Mouse (Mus musculus) frontal cortex, postnatal 14 days (tissue): ENCODE measurements at regions not wholly inside any gene's neighbourhood (a gene's known extent, or its start where the extent isn't known, plus 50 kb on each side); places are given as distances from the start of the nearest gene placed in this dataset.

Source experiments
- DNase-seq, 2 experiments: peaks; one replicate each; pipeline ENCODE4 v3.0.0; 2022; ENCODE audit warnings: low spot score in 2 of 2

- no peak for DNase-seq
Observed at GRCm38 (mm10) chr13:28583617-28584016, 326.3 kb downstream of the Gm11361 start.

DNA sequence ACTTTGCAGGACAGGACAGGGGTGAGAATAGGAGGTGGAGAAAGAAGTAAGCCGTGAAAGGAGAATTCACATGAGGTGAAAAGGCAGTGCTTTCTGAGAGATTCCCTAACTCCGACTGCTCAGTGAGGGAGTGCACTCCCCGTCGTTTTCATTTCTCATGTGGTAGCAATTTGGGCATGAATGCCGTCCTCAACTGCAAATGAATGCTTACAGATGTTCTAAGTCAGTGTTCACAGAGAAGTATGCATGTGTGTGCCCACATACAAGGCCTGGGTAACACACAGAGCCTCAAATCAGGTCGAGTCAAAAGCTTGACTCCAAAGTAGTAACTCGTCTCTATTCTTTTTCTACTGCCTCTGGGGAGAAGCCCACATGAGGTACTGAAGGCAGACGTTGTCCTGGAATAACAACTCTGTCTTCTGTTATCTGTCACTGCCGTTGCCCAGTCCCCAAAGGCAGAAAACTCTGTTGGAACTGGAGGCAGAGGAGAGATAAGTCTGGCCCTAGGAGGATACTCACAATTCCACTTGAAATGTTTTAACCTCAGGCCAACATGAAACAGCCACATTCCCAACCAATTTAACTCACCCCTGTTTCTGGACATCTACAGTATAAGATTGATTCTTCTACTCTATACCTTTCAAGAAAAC, 318.0 kb downstream of the Gm11361 start:
- no peak for DNase-seq

DNA sequence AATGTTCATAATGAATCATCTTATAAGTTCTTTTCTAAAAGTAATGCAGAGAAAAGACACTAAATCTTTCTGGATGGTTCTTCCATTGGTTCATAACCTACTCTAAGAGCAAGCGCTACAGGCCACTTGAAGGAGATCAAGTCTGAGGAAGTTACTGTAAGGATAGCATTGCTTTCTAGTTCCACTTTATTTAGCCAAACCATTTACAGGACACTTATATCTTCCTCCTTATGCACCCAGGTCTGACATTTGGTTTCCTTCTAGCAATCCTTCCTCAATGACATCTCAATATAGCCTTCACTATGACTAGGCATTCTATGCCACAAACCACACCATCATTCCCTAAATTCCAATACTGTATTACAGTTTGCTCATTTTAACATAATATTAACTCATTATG, 316.0 kb downstream of the Gm11361 start:
- DNase-seq: no peak

- no peak for DNase-seq
Observed at GRCm38 (mm10) chr13:28572448-28572847, 315.1 kb downstream of the Gm11361 start.

DNA sequence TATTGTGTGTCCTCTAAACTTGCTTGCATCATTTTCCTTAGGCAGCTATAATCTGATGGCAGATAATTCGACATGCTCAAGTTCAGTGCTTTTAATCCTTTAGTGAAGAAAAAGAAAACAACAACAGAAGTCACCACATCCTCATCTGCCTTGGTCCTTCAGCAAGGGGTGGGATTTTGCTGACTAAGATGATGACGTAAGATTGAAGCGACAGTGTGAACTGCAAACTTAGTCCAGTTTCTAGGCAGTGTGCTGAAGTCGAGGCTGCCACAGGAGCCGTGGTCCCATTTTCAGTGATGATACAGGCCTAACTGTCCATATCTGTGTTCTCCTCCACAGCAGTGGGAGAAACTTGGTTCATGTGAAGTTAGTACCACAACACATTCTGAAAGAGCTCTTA, 314.4 kb downstream of the Gm11361 start:
- DNase-seq: no peak

- no peak for DNase-seq
Observed at GRCm38 (mm10) chr13:28563585-28563984, 306.3 kb downstream of the Gm11361 start.

DNA sequence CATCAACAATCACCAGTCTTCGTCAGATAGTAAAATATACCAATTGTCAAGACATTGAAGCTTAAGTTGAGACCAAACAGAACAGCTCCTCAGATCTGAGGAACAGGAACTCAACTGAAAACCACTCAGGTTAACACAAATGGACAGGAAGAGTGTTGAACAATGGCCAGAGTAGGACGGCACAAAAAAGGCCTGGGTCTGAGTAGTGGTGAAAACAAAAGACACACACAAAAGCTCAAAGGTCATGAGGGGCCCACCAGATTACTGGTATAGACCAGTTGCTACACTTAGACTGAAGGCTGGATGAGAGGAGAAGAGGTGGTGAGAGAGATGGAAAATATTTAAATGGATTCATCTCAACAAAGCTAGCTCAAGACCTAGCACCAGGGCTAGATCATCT, 302.8 kb downstream of the Gm11361 start:
- DNase-seq: no peak

DNA sequence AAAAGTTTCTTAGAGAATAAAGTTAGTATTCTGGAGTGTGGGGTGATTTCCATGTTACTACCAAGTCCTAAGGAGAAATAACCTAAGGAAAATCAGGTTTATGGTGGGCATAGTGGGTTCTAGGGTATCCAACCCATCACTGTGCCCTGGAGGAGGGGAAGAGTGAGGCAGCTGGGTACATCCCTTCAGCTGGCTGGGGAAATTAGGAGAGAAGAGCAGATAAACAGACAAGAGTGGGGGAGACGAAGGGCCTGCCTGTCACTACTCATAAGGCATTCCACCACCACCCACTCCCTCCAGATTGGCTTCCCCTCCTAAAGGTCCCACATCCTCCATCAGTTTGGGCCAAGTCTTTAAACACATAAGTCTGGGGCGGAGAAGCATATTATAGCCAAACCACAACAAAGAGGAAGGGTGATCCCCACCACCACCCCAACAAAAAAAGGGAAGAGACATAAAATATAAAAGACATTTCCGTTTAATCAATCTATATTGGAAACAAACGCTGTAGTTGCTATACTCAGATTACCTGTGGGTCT, 299.8 kb downstream of the Gm11361 start:
- no peak for DNase-seq

DNA sequence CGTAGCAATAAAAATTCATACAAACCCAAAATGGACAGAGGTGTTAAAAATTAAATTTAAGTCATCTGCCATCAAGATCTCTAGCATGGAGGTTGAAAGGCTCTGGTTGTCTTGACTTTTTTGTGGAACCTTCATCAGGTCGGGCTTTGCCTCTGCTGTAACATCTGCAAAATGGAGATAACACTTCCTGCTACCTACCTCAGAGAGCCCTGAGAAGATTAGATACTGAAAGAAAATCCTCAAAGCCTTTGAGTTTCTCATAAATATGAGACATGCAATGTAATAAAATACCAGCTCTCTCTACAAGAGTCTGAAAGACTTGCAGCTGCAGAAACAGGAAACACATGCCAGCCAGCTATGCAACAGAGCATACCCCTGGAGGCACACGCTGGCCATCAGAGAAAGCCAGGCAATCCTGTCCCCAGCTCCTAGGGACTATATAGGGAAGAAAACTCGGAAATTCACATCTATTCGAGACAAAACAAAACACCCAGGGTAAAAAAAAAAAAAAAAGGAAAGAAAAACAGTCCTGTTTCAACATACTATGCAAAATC, 299.1 kb downstream of the Gm11361 start:
- DNase-seq: no peak

DNA sequence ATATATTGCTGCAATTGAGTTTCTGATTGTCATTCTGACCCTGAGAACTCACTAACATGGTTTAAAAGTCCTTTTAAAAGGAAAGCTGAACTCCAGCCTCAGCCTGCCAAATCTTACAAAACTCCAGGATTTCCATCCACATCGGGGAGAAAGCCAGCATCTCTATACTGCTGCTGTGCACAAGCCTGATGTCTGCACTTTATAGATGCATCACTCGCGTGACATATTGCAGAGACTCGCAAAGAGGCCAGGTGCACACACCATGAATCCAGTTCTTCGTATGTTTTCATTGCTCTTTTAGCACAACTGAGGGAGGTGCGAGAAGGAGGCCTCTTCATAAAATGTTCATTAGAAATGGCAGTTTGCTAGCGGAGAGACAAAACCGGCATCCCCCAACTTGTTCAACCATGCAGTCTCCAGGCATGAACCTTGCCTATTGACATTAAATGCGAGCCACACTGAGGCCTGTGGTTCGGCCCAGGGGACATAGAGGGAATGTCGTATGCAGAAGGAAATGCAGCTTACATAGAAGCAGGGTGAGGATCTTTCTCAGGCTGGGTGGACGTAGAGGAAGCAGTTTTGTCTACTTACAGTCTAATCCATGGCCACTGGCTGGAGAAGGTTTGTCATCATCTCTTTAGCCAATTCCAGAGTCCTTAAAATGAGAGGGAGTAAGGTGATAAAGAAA, 297.0 kb downstream of the Gm11361 start:
- DNase-seq: no peak

DNA sequence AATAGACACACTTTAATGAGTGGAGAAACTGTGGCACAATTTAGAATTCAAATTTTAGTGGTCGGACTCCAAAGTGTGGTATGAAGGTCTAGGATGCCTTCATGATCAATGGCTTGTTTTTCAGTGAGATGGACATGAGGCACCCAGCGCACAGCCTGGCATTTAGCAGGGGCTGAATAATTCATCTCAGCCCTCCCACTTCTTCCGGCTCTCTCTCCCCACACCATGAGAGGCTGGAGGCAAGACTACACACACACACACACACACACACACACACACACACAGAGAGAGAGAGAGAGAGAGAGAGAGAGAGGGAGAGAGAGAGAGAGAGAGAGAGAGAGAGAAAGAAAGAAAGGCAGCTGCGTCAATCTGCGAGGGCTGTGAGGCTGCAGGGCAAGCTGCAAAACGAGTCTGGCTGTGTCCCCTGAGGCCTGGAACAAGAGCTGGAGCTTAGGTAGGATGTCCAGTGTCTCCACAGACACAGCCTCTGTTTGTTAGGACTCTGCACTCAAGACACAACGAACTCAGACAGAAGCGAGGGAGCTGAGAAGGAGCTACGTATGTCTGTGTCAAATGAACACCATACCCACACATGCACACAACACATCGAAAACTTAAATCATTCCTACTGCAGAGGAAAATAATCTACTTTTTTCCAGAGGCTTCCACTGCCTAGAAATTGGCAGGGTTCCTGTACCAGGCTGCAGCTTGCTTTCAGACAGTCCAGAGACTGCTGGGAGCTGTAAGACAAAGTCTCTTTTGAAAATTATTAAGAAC, 295.8 kb downstream of the Gm11361 start:
- peak in 1 of 2 experiments; percentile 10 for DNase-seq

DNA sequence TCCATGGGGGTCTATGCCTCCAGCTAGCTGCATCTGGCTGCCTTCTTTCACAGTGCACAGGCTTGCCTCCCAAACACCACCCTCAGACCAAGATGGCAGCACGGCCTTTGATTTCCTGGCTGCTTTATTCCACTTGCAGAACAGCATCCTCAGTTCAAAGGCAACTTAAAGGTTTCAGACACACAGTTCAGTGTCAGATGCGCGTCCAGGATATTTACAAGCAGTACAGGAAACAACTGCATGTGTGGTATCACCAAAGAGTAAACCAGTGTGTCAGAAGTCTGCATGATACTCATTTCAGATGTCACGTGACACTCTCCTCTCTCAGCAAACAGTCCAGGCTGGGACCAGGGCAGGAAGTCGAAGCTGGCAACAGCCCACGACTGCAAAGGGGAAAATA, 294.2 kb downstream of the Gm11361 start:
- DNase-seq: no peak

GRCm38 (mm10) chr13:28545797-28546196, 288.5 kb downstream of the Gm11361 start:
- DNase-seq: no peak

DNA sequence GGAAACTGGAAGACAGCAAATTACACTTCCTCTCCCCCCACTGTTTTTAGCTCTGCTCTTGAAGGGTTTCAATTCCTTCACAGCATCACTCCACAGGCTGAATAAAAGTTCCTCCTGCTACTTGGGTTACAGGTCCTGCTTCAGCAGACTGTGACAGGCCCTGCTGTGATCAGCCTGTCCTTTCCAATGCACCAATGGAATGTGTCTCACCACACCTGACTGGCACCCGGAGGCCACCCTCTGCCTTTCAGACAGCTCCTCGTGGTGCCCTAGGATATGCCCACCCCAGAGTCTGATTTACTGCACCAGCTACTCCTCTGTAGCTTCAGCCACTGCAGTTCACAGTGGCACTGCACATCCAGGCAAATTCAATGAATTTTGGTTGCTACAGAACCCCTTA, 288.0 kb downstream of the Gm11361 start:
- no peak for DNase-seq

DNA sequence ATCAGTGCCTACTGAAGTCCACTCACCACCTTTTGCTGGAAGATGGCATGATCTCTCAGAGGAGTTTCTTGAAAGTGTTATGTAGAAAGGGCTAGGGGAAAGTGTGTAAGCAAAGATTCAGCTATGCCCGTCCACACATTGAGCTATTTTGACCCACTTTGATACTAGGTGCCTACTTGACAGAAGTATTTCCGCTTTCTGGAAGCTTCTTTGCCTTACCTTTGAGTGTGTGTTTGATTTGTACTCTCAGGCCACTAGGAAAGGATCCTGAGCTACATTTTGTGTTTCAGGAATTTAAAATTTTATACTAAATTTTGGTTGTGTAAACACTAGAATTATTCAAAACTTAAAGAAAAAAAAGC, 287.5 kb downstream of the Gm11361 start:
- no peak for DNase-seq

- no peak for DNase-seq
Observed at GRCm38 (mm10) chr13:28544003-28544818, 286.9 kb downstream of the Gm11361 start.

- DNase-seq: no peak
Observed at GRCm38 (mm10) chr13:28541607-28542006, 284.3 kb downstream of the Gm11361 start.

DNA sequence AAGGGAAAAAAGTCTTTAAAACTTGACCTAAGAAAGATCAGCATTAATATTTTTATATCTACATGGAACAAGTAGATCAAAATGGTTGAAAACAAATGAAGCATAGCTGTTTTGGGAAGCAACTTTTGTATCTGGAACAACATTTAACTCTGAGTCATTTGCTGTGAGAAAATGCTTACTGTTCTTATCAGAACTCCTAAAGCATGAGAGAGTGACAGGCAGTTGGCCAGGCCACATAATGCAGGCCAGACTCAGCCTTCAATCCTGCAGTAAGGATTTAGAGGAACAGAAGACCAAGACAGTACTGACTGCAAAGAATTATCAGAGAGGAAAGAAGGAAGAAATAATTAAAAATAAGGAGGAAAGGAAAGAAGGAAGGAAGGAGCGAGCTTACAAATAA, 275.8 kb downstream of the Gm11361 start:
- DNase-seq: no peak

DNA sequence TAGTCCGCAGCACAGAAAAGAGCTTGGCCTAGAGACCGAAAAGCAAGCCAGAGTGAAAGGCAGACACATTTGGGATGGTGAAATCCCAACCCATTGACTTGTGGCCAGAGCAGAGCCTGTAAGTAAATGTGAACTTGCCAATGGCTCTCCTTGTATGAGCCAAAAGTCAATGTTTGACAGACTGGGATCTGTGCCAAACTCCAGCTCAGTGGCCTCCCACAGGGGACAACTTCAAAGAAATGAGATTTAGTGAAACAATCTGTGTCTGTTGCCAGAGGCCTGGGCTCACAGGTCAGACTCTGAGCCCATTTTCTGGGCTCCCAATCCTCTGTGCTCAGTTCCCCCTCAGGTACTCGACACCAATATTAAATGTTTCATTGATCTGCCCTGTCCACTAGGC, 274.9 kb downstream of the Gm11361 start:
- DNase-seq: no peak

GRCm38 (mm10) chr13:28531534-28531999, 274.2 kb downstream of the Gm11361 start:
- DNase-seq: no peak

DNA sequence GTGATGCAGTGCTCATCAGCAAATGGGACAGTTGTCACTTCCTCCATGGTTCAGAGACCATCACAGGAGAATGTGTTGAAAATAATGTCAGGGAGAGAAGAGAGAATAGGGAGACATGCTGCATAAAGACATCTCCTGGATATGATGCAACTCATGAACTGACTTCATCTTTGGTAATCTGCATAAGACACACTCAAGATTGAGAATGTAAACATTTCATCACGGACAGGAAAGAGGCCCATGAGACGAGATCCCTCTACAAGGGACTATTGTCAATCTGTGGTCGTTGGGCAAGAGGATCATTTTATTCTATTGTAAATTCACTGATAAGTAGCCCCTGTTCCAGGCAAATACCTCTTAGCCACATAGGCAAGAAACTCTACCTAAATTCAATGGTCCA, 273.6 kb downstream of the Gm11361 start:
- no peak for DNase-seq
